Mouse (Mus musculus): ENCODE measurements at regions not wholly inside any gene's neighbourhood (a gene's known extent, or its start where the extent isn't known, plus 50 kb on each side); places are given as distances from the start of the nearest gene placed in this dataset.

DNA sequence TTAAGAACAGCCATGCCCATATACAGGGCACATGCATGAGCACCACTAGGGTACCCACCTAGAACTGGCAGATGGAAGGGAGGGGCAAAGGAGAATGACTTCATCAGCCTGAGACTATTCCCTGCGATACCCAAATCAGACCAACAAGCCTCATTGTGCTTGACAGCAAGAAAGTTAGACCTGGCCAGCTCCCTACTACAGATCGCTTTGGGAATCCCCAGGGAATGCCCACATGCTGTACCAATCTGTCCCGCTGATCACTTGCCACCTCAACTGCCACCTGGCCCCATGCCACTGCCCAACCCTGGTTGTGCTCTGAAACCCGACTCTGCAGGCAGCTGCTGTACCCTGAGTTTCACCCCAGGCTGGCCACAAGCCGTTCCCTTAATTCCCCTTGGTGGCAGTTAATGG lies 188.0 kb upstream of the Jarid2 start:
- TF ChIP-seq CTCF (IDR thresholded peaks at IDR 0.05; ENCODE audit: extremely low read depth, insufficient read length, insufficient replicate concordance, low read depth, low read length) = no peak
- TF ChIP-seq POLR2A (IDR thresholded peaks at IDR 0.05; ENCODE audit: low read depth, low read length) = no peak

All from small intestine, adult 2 months (tissue).